Mouse (Mus musculus) heart, embryonic 15.5 days (tissue): ENCODE measurements around the gene Olfr1417. TPM values are rescaled to one million over a fixed set of nuclear protein-coding genes. Genes with fewer than 3 reads are reported as not detected.

Source experiments
- ATAC-seq: fragments of 200-750 bp; cut with Nextera tagmentation; replicated peaks from 2 replicates; pipeline ENCODE4 v1.8.0; 2017; ENCODE audit warnings: low read depth, moderate TSS enrichment; ENCODE audit not compliant: insufficient number of reproducible peaks, insufficient read depth, low FRiP score
- H3K27ac ChIP-seq: fragments of 300-500 bp; sonication (generic); 2 replicates; pipeline ENCODE4 v1.5.1; 2015; ENCODE audit warnings: mild to moderate bottlenecking, inconsistent platforms
- H3K27me3 ChIP-seq: fragments of 300-500 bp; sonication (generic); 2 replicates; pipeline ENCODE4 v1.6.1; 2015; ENCODE audit warnings: inconsistent platforms
- H3K36me3 ChIP-seq: fragments of 300-500 bp; sonication (generic); 2 replicates; pipeline ENCODE4 v1.6.1; 2015; ENCODE audit warnings: mild to moderate bottlenecking, inconsistent platforms
- H3K4me1 ChIP-seq: fragments of 300-500 bp; sonication (generic); replicated peaks from 2 replicates; pipeline ENCODE4 v1.6.1; 2015; ENCODE audit warnings: inconsistent platforms
- H3K4me2 ChIP-seq: fragments of 300-500 bp; sonication (generic); 2 replicates; pipeline ENCODE4 v1.6.1; 2015; ENCODE audit warnings: inconsistent platforms, mild to moderate bottlenecking, moderate library complexity
- H3K4me3 ChIP-seq: fragments of 300-500 bp; sonication (generic); 2 replicates; pipeline ENCODE4 v1.5.1; 2015; ENCODE audit warnings: mild to moderate bottlenecking, inconsistent platforms
- H3K9ac ChIP-seq: fragments of 300-500 bp; sonication (generic); 2 replicates; pipeline ENCODE4 v1.6.1; 2015; ENCODE audit warnings: mild to moderate bottlenecking, inconsistent platforms
- H3K9me3 ChIP-seq: fragments of 300-500 bp; sonication (generic); replicated peaks from 2 replicates; pipeline ENCODE4 v1.6.1; 2016; ENCODE audit warnings: inconsistent platforms
- WGBS: fragments of 180-500 bp; shearing (Covaris S2); methylation state at CpG from one replicate; pipeline ENCODE4 v1.1.7; 2015; ENCODE audit warnings: mixed read lengths; 5-methylcytosine and 5-hydroxymethylcytosine counted together
- polyA plus RNA-seq: library from polyadenylated mRNA; unstranded; fragments of >200 nt; fragmentation: Nextera tagmentation; extraction: Ambion mirVana; gene quantifications from 2 replicates; pipeline ENCODE4 v1.2.1, GENCODE M21; 2015

The Olfr1417 gene
- polyA plus RNA-seq, 1 experiment from 2014 or later: not detected

GRCm38 (mm10) chr19:11810003-11810758, 28.8 kb downstream of the Olfr1417 start:
- WGBS: 70% methylated on average over 5 of the region's 5 CpGs
- Histone ChIP-seq H3K4me1 (peaks cover 8% of the 10 kb centered on the region), H3K27me3 (0 out of 2 replicates have a peak, but pooled peaks cover 3% of the 10 kb centered on the region), H3K36me3 (no peaks in the 10 kb centered on the region), H3K4me2 (no peak overlapping the region), H3K9ac (no peak overlapping the region), H3K9me3 (no peaks in the 10 kb centered on the region), H3K27ac (no peak overlapping the region), H3K4me3 (no peak overlapping the region)
- ATAC-seq: no peak

- Histone ChIP-seq H3K27me3 (no peaks in the 10 kb centered on the region), H3K9ac (no peak overlapping the region), H3K4me2 (no peak overlapping the region), H3K4me1 (peaks cover 8% of the 10 kb centered on the region; the same call in 1 of the 2 replicates), H3K9me3 (no peaks in the 10 kb centered on the region), H3K27ac (no peak overlapping the region), H3K4me3 (no peak overlapping the region), H3K36me3 (no peaks in the 10 kb centered on the region)
- WGBS: 81% methylated on average over 2 of the region's 2 CpGs
- ATAC-seq: no peak
Measured at GRCm38 (mm10) chr19:11808452-11808851, 30.6 kb downstream of the Olfr1417 start.

- 65% methylated on average over 6 of the region's 6 CpGs for WGBS
- no peak overlapping the region for H3K27ac ChIP-seq
- no peak for ATAC-seq
Measured at GRCm38 (mm10) chr19:11807822-11808221, 31.2 kb downstream of the Olfr1417 start.

GRCm38 (mm10) chr19:11807251-11807650, 31.8 kb downstream of the Olfr1417 start:
- Histone ChIP-seq H3K4me2 (no peak overlapping the region), H3K9ac (no peak overlapping the region), H3K36me3 (no peaks in the 10 kb centered on the region), H3K27me3 (no peaks in the 10 kb centered on the region), H3K27ac (no peak overlapping the region), H3K9me3 (no peaks in the 10 kb centered on the region), H3K4me1 (peaks cover 7% of the 10 kb centered on the region; the same call in 1 of the 2 replicates), H3K4me3 (no peak overlapping the region)
- WGBS: 43% methylated on average over 2 of the region's 2 CpGs
- ATAC-seq: no peak

More at GRCm38 (mm10) chr19:11807822-11808221, 31.2 kb downstream of the Olfr1417 start:
- Histone ChIP-seq H3K9me3 (no peaks in the 10 kb centered on the region), H3K4me1 (peaks cover 8% of the 10 kb centered on the region; the same call in 1 of the 2 replicates), H3K4me3 (no peak overlapping the region), H3K9ac (no peak overlapping the region), H3K27me3 (no peaks in the 10 kb centered on the region), H3K36me3 (no peaks in the 10 kb centered on the region), H3K4me2 (no peak overlapping the region)

DNA sequence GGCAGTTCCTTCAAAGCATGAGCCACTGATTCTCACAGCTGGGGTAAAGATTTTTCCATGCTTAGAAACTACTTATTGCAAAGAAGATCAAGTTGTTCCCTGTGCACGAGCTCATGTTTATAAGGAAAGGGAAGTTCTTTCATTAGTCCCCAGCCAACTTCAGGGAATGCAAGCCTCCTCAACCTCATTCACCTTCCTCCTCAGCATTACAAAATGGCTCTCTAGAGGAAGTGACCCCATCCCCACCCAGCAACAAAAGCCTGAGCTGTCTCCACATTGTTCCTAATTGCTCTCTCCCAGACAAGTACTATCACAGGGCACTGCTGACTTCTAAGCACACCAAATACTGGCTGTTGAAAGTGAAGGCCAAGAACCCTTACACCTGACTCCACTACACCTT, 34.6 kb downstream of the Olfr1417 start:
- 67% methylated on average over 1 of the region's 1 CpGs for WGBS
- no peak overlapping the region for H3K27ac ChIP-seq
- no peaks in the 10 kb centered on the region for H3K4me1 ChIP-seq
- H3K9ac ChIP-seq: no peak overlapping the region
- no peaks in the 10 kb centered on the region for H3K36me3 ChIP-seq
- no peak for ATAC-seq
- H3K27me3 ChIP-seq: no peaks in the 10 kb centered on the region
- no peak overlapping the region for H3K4me2 ChIP-seq
- H3K9me3 ChIP-seq: no peaks in the 10 kb centered on the region
- H3K4me3 ChIP-seq: no peak overlapping the region

DNA sequence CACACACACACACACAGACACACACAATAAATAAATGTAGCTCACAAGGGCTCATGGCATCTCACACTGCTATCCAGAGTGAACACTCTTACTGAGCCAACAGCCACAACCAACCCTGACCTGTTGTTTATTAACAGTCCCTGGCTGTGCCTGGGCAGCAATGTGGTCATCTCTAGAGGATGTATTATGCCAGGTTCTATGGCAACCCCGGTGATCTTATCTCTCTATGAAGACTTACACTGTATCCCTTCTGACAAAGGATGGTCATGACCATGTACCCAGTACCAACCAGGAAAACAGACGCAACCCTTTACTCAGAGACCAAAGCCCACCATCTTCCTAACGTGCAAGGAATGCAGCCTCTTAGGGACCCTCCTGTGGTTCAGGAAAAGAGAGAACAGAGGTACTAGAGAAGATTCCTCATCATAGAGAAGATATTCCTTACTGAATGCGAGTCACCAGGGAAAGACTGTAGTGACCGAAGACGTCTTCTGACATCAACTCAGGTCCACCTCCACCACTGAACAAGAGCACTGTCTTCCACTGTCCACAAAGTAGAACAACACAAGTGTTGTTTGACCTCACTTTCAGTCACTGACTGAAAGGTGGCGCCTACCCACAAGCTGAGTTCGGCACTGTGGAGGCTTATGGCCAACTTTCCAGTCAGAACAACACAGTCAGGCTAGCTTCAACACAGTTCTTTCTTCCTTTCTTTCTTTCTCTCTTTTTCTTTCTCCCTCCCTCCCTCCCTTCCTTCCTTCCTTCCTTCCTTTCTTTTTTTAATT, 38.3 kb downstream of the Olfr1417 start:
- H3K27ac ChIP-seq: no peak overlapping the region
- no peaks in the 10 kb centered on the region for H3K27me3 ChIP-seq
- H3K4me1 ChIP-seq: no peaks in the 10 kb centered on the region
- ATAC-seq: no peak
- H3K4me3 ChIP-seq: no peak overlapping the region
- H3K36me3 ChIP-seq: no peaks in the 10 kb centered on the region
- WGBS: 68% methylated on average over 8 of the region's 8 CpGs
- no peak overlapping the region for H3K4me2 ChIP-seq
- H3K9me3 ChIP-seq: no peaks in the 10 kb centered on the region
- no peak overlapping the region for H3K9ac ChIP-seq

DNA sequence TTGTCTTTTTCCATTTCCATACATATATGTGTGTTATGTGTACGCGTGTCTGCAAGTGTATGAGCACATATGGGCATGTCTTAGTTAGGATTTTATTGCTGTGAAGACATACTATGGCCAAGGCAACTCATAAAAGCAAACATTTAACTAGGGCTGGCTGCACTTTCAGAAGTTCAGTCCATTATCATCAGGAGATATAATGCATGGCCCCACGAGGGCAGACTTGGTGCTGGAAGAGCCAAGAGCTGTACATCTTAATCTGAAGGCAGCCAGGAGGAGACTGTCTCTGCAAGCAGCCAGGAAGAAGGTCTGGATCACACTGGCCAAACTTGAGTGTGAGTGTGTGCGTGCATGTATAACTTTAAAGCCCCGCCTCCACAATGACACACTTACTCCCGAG, 44.6 kb downstream of the Olfr1417 start:
- Histone ChIP-seq H3K27ac (no peak overlapping the region), H3K27me3 (no peaks in the 10 kb centered on the region), H3K4me3 (no peak overlapping the region), H3K9ac (no peak overlapping the region), H3K36me3 (no peaks in the 10 kb centered on the region), H3K9me3 (no peaks in the 10 kb centered on the region), H3K4me1 (no peaks in the 10 kb centered on the region), H3K4me2 (no peak overlapping the region)
- 71% methylated on average over 6 of the region's 6 CpGs for WGBS
- ATAC-seq: no peak

DNA sequence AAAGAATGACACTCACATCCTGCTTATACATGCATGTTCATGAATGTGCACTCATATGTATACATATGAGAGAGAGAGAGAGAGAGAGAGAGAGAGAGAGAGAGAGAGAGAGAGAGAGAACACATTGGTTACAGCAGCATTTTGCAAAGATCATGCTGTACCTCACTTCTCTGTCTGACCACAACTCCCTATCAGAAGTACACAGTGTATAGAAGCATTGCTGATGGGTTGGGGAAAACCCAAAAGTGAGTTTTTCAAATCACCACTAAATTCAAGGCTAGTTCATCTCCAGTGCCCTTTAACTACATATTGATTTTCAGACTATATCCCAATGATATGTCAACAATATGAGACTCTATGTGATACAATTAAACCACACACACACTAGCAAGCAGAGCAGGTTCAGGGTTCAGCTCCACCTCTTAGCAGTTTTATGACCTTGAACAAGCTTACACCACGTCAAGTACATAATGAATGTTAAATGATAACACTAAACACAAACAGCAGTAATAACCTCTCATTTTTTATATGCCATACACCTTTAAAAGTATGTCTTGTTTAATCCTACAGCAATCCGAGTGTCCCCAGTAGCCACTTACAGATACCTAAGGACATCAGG, 45.2 kb downstream of the Olfr1417 start:
- no peak overlapping the region for H3K27ac ChIP-seq
- no peak overlapping the region for H3K9ac ChIP-seq
- 0 out of 2 replicates have a peak, but pooled peaks cover 3% of the 10 kb centered on the region for H3K36me3 ChIP-seq
- no peak overlapping the region for H3K4me3 ChIP-seq
- no peaks in the 10 kb centered on the region for H3K4me1 ChIP-seq
- no peaks in the 10 kb centered on the region for H3K9me3 ChIP-seq
- WGBS: 74% methylated on average over 2 of the region's 2 CpGs
- ATAC-seq: no peak
- H3K27me3 ChIP-seq: no peaks in the 10 kb centered on the region
- no peak overlapping the region for H3K4me2 ChIP-seq

- no peaks in the 10 kb centered on the region for H3K4me1 ChIP-seq
- 0 out of 2 replicates have a peak, but pooled peaks cover 3% of the 10 kb centered on the region for H3K36me3 ChIP-seq
Measured at GRCm38 (mm10) chr19:11791825-11792224, 47.2 kb downstream of the Olfr1417 start.

DNA sequence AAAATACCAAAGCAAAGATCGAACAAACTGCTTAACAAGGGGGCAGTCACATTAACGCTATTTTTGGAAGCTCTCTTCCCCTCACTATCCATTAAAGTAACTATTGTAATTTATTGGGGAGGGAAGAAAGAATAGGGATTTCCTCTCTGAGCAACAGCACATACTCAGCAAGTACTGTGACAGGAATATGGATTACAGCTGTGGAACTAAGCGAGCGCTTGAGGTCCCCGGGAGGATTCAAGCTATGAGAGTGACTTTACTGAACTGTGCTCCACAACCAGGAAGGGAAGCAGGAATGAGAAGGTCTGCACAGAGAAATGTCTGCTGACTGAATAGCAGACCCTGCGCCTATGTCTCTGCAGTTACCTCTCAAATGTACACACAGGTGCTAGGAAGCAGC, 50.1 kb downstream of the Olfr1417 start:
- no peaks in the 10 kb centered on the region for H3K27me3 ChIP-seq
- no peaks in the 10 kb centered on the region for H3K9me3 ChIP-seq
- H3K36me3 ChIP-seq: 0 out of 2 replicates have a peak, but pooled peaks cover 3% of the 10 kb centered on the region
- H3K4me2 ChIP-seq: no peak overlapping the region
- no peaks in the 10 kb centered on the region for H3K4me1 ChIP-seq
- WGBS: 71% methylated on average over 6 of the region's 6 CpGs
- ATAC-seq: no peak
- no peak overlapping the region for H3K4me3 ChIP-seq
- no peak overlapping the region for H3K27ac ChIP-seq
- H3K9ac ChIP-seq: no peak overlapping the region

More at GRCm38 (mm10) chr19:11791825-11792224, 47.2 kb downstream of the Olfr1417 start:
- Histone ChIP-seq H3K9ac (no peak overlapping the region), H3K9me3 (no peaks in the 10 kb centered on the region), H3K27ac (no peak overlapping the region), H3K27me3 (no peaks in the 10 kb centered on the region), H3K4me3 (no peak overlapping the region), H3K4me2 (no peak overlapping the region)
- 69% methylated on average over 5 of the region's 5 CpGs for WGBS
- no peak for ATAC-seq

GRCm38 (mm10) chr19:11787826-11788225, 51.2 kb downstream of the Olfr1417 start:
- no peak for ATAC-seq
- Histone ChIP-seq H3K4me2 (no peak overlapping the region), H3K27me3 (no peaks in the 10 kb centered on the region), H3K27ac (no peak overlapping the region), H3K36me3 (0 out of 2 replicates have a peak, but pooled peaks cover 3% of the 10 kb centered on the region), H3K9ac (no peak overlapping the region), H3K9me3 (no peaks in the 10 kb centered on the region), H3K4me3 (no peak overlapping the region), H3K4me1 (no peaks in the 10 kb centered on the region)
- 89% methylated on average over 6 of the region's 6 CpGs for WGBS
